Mouse (Mus musculus) heart, embryonic 12.5 days (tissue): ENCODE data around the gene Gpatch2l. TPM values are rescaled to one million over a fixed set of nuclear protein-coding genes. Genes with fewer than 3 reads are reported as not detected.

Experiments
- ATAC-seq: fragments of 200-750 bp; cut with Nextera tagmentation; 2 replicates; pipeline ENCODE4 v1.8.0; 2017; ENCODE audit warnings: moderate TSS enrichment, moderate library complexity; ENCODE audit not compliant: insufficient number of reproducible peaks, low FRiP score
- H3K27ac ChIP-seq: fragments of 300-500 bp; sonication (generic); 2 replicates; pipeline ENCODE4 v1.5.1; 2016; ENCODE audit warnings: mild to moderate bottlenecking, moderate library complexity; ENCODE audit not compliant: poor library complexity, severe bottlenecking
- H3K27me3 ChIP-seq: fragments of 300-500 bp; sonication (generic); replicated peaks from 2 replicates; pipeline ENCODE4 v1.6.1; 2016; ENCODE audit warnings: mild to moderate bottlenecking, moderate library complexity
- H3K36me3 ChIP-seq: fragments of 300-500 bp; sonication (generic); 2 replicates; pipeline ENCODE4 v1.6.1; 2016; ENCODE audit warnings: mild to moderate bottlenecking, moderate library complexity
- H3K4me1 ChIP-seq: fragments of 300-500 bp; sonication (generic); replicated peaks from 2 replicates; pipeline ENCODE4 v1.6.1; 2016; ENCODE audit warnings: mild to moderate bottlenecking
- H3K4me2 ChIP-seq: fragments of 300-500 bp; sonication (generic); 2 replicates; pipeline ENCODE4 v1.6.1; 2016; ENCODE audit warnings: mild to moderate bottlenecking, moderate library complexity
- H3K4me3 ChIP-seq: fragments of 300-500 bp; sonication (generic); 2 replicates; pipeline ENCODE4 v1.5.1; 2016; ENCODE audit warnings: mild to moderate bottlenecking
- H3K9ac ChIP-seq: fragments of 300-500 bp; sonication (generic); 2 replicates; pipeline ENCODE4 v1.6.1; 2016; ENCODE audit warnings: mild to moderate bottlenecking, moderate library complexity
- H3K9me3 ChIP-seq: fragments of 300-500 bp; sonication (generic); replicated peaks from 2 replicates; pipeline ENCODE4 v1.6.1; 2016; ENCODE audit warnings: mild to moderate bottlenecking, moderate library complexity
- WGBS: fragments of 180-500 bp; shearing (Covaris S2); methylation state at CpG from one replicate; pipeline ENCODE4 v1.1.7; 2016; 5-methylcytosine and 5-hydroxymethylcytosine counted together
- polyA plus RNA-seq: library from polyadenylated mRNA; unstranded; fragments of >200 nt; fragmentation: Nextera tagmentation; extraction: Ambion mirVana; gene quantifications from 2 replicates; pipeline ENCODE4 v1.2.1, GENCODE M21; 2016

Gene Gpatch2l
- polyA plus RNA-seq, 1 experiment from 2014 or later = 14.8 TPM

- ATAC-seq = no peak
- H3K27ac ChIP-seq = no peak overlapping the region
Measured at GRCm38 (mm10) chr12:86330684-86331083, 89.0 kb downstream of the Gpatch2l start.

DNA sequence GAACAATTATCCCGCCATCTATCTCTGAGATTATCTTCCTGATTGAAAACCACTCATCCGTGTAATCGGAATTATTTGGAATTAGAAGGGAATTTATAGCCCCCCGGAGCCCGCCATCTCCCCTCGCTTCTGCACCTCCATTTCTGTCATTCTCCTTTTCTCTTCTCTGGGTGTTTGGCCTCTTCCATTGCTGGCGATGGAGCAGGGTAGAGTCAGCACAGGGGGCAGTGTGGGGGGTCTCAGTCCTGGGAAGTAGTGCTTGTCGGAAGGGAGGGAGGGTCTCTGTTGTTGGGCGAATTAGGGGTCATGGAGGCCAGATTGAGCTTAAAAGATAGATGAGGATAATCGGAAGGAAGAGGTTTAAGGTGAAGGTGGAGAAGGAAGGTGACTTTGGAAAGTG is 89.6 kb downstream of the Gpatch2l start:
- no peak for ATAC-seq
- 77% methylated on average over 10 of the region's 10 CpGs for WGBS
- no peak overlapping the region for H3K9ac ChIP-seq
- no peaks in the 10 kb centered on the region for H3K4me1 ChIP-seq
- no peaks in the 10 kb centered on the region for H3K27me3 ChIP-seq
- peaks cover 2% of the 10 kb centered on the region; the same call in 1 of the 2 replicates for H3K9me3 ChIP-seq
- H3K4me3 ChIP-seq = no peak overlapping the region
- H3K4me2 ChIP-seq = no peak overlapping the region
- no peak overlapping the region for H3K27ac ChIP-seq
- H3K36me3 ChIP-seq = no peaks in the 10 kb centered on the region

More at GRCm38 (mm10) chr12:86330684-86331083, 89.0 kb downstream of the Gpatch2l start:
- no peak overlapping the region for H3K9ac ChIP-seq
- no peak overlapping the region for H3K4me3 ChIP-seq
- H3K36me3 ChIP-seq = no peaks in the 10 kb centered on the region
- no peak overlapping the region for H3K4me2 ChIP-seq
- no peaks in the 10 kb centered on the region for H3K27me3 ChIP-seq
- no peaks in the 10 kb centered on the region for H3K4me1 ChIP-seq
- 84% methylated on average over 9 of the region's 9 CpGs for WGBS
- no peaks in the 10 kb centered on the region for H3K9me3 ChIP-seq

DNA sequence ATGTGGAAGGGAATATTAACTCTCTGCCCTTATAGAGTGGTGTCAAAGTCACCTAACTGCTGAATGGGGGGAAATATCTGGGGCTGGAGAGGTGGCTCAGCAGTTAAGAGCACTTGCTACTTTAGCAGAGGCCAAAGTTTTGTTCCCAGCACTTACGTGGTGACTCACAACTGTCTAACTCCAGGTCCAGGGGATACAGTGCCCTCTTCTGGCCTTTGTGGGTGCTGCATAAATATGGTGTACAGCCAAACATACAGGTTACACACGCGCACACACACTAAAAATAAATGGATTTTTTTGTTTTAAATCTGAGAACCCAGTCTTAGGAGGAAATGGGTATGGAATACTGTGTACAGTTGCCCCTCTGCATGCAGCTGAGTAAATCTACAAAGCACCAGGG is 94.6 kb downstream of the Gpatch2l start:
- Histone ChIP-seq H3K4me1 (peaks cover 27% of the 10 kb centered on the region), H3K9ac (no peak overlapping the region), H3K4me3 (no peak overlapping the region), H3K36me3 (no peaks in the 10 kb centered on the region), H3K9me3 (peaks cover 4% of the 10 kb centered on the region; the same call in 1 of the 2 replicates), H3K4me2 (no peak overlapping the region), H3K27ac (no peak overlapping the region), H3K27me3 (no peaks in the 10 kb centered on the region)
- WGBS = 86% methylated on average over 3 of the region's 3 CpGs
- ATAC-seq = no peak

DNA sequence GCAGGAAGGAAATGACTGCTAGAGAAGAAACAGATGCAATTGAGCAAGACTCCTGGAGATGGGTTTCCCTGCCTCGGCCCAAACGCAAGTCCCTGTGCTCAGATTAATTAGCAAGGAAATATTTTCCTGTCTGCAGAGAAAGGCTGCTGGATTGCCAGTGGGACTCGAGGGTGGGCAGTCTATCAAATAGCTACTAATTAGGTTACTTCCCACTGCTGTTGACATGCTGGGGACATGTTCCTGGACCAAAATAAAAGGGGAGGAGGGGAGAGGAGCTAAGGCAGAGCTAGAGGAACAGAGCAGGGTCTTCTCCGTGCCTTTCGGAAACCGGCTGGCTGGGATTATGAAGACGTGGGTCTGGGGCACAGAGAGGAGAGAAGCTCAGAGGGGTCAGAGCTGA is 95.2 kb downstream of the Gpatch2l start:
- Histone ChIP-seq H3K9ac (no peak overlapping the region), H3K4me2 (no peak overlapping the region), H3K36me3 (no peaks in the 10 kb centered on the region), H3K9me3 (peaks cover 4% of the 10 kb centered on the region; the same call in 1 of the 2 replicates), H3K27ac (0 out of 2 replicates have a peak overlapping the region, but pooled peaks have one; percentile 55), H3K27me3 (no peaks in the 10 kb centered on the region), H3K4me1 (peaks cover 27% of the 10 kb centered on the region), H3K4me3 (no peak overlapping the region)
- ATAC-seq = no peak
- WGBS = 42% methylated on average over 7 of the region's 7 CpGs

Other genes starting within 250 kb of the Gpatch2l start
- 24.2 and 24.5 TPM in 2 replicates for gene Tgfb3, start 162.8 kb upstream of the Gpatch2l start, polyA plus RNA-seq
- 113 and 118 TPM in 2 replicates for gene Ift43, start 159.3 kb upstream of the Gpatch2l start, polyA plus RNA-seq
- 2.8 and 3.5 TPM in 2 replicates for gene Esrrb, start 119.3 kb downstream of the Gpatch2l start, polyA plus RNA-seq